ENCODE assay signal across 9 mouse cellular contexts in the genomic region with DNA sequence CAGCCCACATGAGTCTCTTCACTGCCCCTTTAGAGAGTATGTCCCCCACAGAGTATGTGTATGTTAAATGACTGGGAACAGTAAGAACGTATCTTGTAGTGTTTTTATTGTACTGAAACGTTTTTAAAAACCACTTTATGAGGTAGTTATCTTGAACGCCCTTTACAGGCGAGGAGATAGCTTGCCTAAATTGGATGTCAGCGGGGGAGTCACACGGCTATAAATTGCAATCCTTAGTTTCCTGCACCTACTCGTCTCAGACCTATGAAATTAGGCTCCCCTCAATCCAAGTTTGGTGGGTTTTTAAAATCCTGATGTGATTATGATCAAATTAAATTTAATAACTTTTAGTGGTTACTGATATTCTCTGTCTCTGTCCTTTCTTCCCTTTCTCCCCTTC. TPM values are rescaled to one million over a fixed set of nuclear protein-coding genes. Genes with fewer than 3 reads are reported as not detected.
A peak's percentile ranks its signal among the peaks of the same experiment; 100 is the strongest.
DNase-seq lines count a peak whose midpoint lies in the region; ATAC-seq and TF ChIP-seq lines count a peak whose summit lies in the region.
"Had no signal": no experiment of that assay in that cellular context is flagged by ENCODE, and none has a peak within 500 bp of the region (broad histone marks: within the 10 kb centered on the region; RNA-seq: fewer than 3 reads in every experiment).

No protein-coding gene starts in this region.

- TF ChIP-seq POLR2A in bone marrow, adult 2 months (IDR thresholded peaks at IDR 0.05; ENCODE audit: borderline replicate concordance, control insufficient read depth, low read depth, low read length): no peak

- no peaks in the 10 kb centered on the region for H3K27me3 ChIP-seq in heart, embryonic 16.5 days (ENCODE audit: control insufficient read depth, insufficient read depth, low read length)
- no peaks in the 10 kb centered on the region for H3K27me3 ChIP-seq in embryonic facial prominence, embryonic 15.5 days
- no peaks in the 10 kb centered on the region; the same call in 1 of the 2 replicates for H3K27me3 ChIP-seq in liver, embryonic 14.5 days (ENCODE audit: control insufficient read depth, insufficient read depth, low read length)

- no peak for ATAC-seq in heart, embryonic 16.5 days (replicated peaks; ENCODE audit: extremely low read depth, insufficient read depth, low FRiP score)
- no peak for ATAC-seq in embryonic facial prominence, embryonic 15.5 days (ENCODE audit: insufficient number of reproducible peaks, low FRiP score, low TSS enrichment, low read depth)
- no peak for ATAC-seq in liver, embryonic 14.5 days (ENCODE audit: insufficient read depth)
- ATAC-seq in cerebellum, adult (ENCODE audit: insufficient number of reproducible peaks, low FRiP score, low TSS enrichment): no peak

- TF ChIP-seq EP300 in liver, embryonic 14.5 days (IDR thresholded peaks at IDR 0.05; ENCODE audit: low read depth): no peak

- no peaks in the 10 kb centered on the region for H3K36me3 ChIP-seq in heart, embryonic 16.5 days (ENCODE audit: control insufficient read depth, insufficient read depth)
- H3K36me3 ChIP-seq in embryonic facial prominence, embryonic 15.5 days: no peaks in the 10 kb centered on the region
- no peaks in the 10 kb centered on the region for H3K36me3 ChIP-seq in liver, embryonic 14.5 days (replicated peaks; ENCODE audit: control insufficient read depth, insufficient read depth, low read depth)

- WGBS in heart, embryonic 16.5 days: 51% methylated on average over 7 of the region's 7 CpGs
- 23% methylated on average over 7 of the region's 7 CpGs for WGBS in bone marrow, adult 2 months
- 76% methylated on average over 7 of the region's 7 CpGs for WGBS in embryonic facial prominence, embryonic 15.5 days
- WGBS in liver, embryonic 14.5 days (ENCODE audit: insufficient replicate concordance): 54% methylated on average over 7 of the region's 7 CpGs

- peaks cover 11% of the 10 kb centered on the region for H3K4me1 ChIP-seq in heart, embryonic 16.5 days (ENCODE audit: control insufficient read depth, insufficient read depth, low read length)
- no peaks in the 10 kb centered on the region; the same call in 1 of the 2 replicates for H3K4me1 ChIP-seq in bone marrow, adult 2 months (ENCODE audit: control insufficient read depth, insufficient read depth, low read length)
- peaks cover 10% of the 10 kb centered on the region; the same call in 1 of the 2 replicates for H3K4me1 ChIP-seq in embryonic facial prominence, embryonic 15.5 days
- H3K4me1 ChIP-seq in liver, embryonic 14.5 days (replicated peaks; ENCODE audit: control insufficient read depth in 2 of 2, insufficient read depth in 2 of 2, low read length in 1 of 2): peaks cover 0 to 6% of the 10 kb centered on the region in 2 experiments; a peak in 2 of 4 replicates

- no peak overlapping the region for H3K27ac ChIP-seq in heart, embryonic 16.5 days (ENCODE audit: low read length)
- no peak overlapping the region for H3K27ac ChIP-seq in bone marrow, adult 2 months (ENCODE audit: control insufficient read depth, insufficient read depth, low read depth, low read length, poor library complexity)
- no peak overlapping the region for H3K27ac ChIP-seq in embryonic facial prominence, embryonic 15.5 days (replicated peaks)
- H3K27ac ChIP-seq in liver, embryonic 14.5 days: no peak overlapping the region

- H3K9me3 ChIP-seq in heart, embryonic 16.5 days (replicated peaks; ENCODE audit: control insufficient read depth, low read length): no peaks in the 10 kb centered on the region
- H3K9me3 ChIP-seq in embryonic facial prominence, embryonic 15.5 days (replicated peaks): no peaks in the 10 kb centered on the region
- no peaks in the 10 kb centered on the region for H3K9me3 ChIP-seq in liver, embryonic 14.5 days (ENCODE audit: control insufficient read depth, low read length)

- DNase-seq in heart, adult 11 months: no peak
- no peak for DNase-seq in liver, embryonic 14.5 days (ENCODE audit: low read depth in 3 of 3, low spot score in 3 of 3)
- no peak for DNase-seq in right cerebral cortex, postnatal 36 days (ENCODE audit: low spot score in 2 of 2)
- no peak for DNase-seq in adipocyte (ENCODE audit: low spot score)
- DNase-seq: kidney, postnatal 10 days had no signal

- no peak overlapping the region; the same call in 1 of the 2 replicates for H3K4me3 ChIP-seq in heart, embryonic 16.5 days (ENCODE audit: low read length)
- peak overlapping the region; percentile 72 for H3K4me3 ChIP-seq in bone marrow, adult 2 months (replicated peaks; ENCODE audit: control insufficient read depth, low read depth, low read length)
- peak overlapping the region; percentile 81; the same call in 1 of the 2 replicates for H3K4me3 ChIP-seq in embryonic facial prominence, embryonic 15.5 days (replicated peaks)
- no peak overlapping the region for H3K4me3 ChIP-seq in liver, embryonic 14.5 days (ENCODE audit: insufficient read depth in 1 of 2, low read depth in 2 of 2, low read length in 2 of 2)

- no peak for TF ChIP-seq CTCF in bone marrow, adult 2 months (IDR thresholded peaks at IDR 0.05; ENCODE audit: control insufficient read depth, insufficient read depth, low read length)
- no peak for TF ChIP-seq CTCF in liver, embryonic 14.5 days (IDR thresholded peaks at IDR 0.05; ENCODE audit: low read depth)

- peak overlapping the region; percentile 84 for H3K9ac ChIP-seq in heart, embryonic 16.5 days (ENCODE audit: low read length)
- no peak overlapping the region for H3K9ac ChIP-seq in embryonic facial prominence, embryonic 15.5 days
- no peak overlapping the region for H3K9ac ChIP-seq in liver, embryonic 14.5 days (replicated peaks)

- H3K4me2 ChIP-seq in heart, embryonic 16.5 days (ENCODE audit: low read depth, low read length): peak overlapping the region; percentile 99
- peak overlapping the region; percentile 95 for H3K4me2 ChIP-seq in embryonic facial prominence, embryonic 15.5 days (replicated peaks)
- peak overlapping the region; percentile 73; the same call in 1 of the 2 replicates for H3K4me2 ChIP-seq in liver, embryonic 14.5 days (ENCODE audit: low read depth)

RNA-seq across cellular contexts. Expression of gene Arsb, which starts 1.4 kb away (rescaled TPM):
- 8.7 and 10.0 TPM in 2 replicates for polyA plus RNA-seq in heart, embryonic 16.5 days (2015; fragmentation: Nextera tagmentation; extraction: Ambion mirVana)
- 4.9 and 8.9 TPM in 2 replicates for polyA plus RNA-seq in bone marrow, adult 2 months (2011; ENCODE audit: insufficient read depth, insufficient read length, low replicate concordance, missing spikeins)
- polyA plus RNA-seq in embryonic facial prominence, embryonic 15.5 days (2015; fragmentation: Nextera tagmentation; extraction: Ambion mirVana): 18.3 and 21.5 TPM in 2 replicates
- polyA plus RNA-seq in liver, embryonic 14.5 days (2012; rRNA removed): 4.0 and 4.2 TPM in 2 replicates
- polyA plus RNA-seq in liver, embryonic 14.5 days (2014; fragmentation: Nextera tagmentation; extraction: Ambion mirVana): 2.8 and 3.4 TPM in 2 replicates

Comparison
In these comparisons a context has a peak if more than half of its experiments do, and no peak if none do; other contexts are left out.
1. H3K4me3 ChIP-seq: peak in bone marrow, adult 2 months (single experiment) and embryonic facial prominence, embryonic 15.5 days (single experiment); none in heart, embryonic 16.5 days (single experiment) and liver, embryonic 14.5 days (0 of 2).
2. Peak in every context shown above with its lines, with median percentiles within 50 percentile points of each other: H3K4me2 ChIP-seq.